Mouse (Mus musculus): ENCODE measurements around the gene Sema5a. TPM values are rescaled to one million over a fixed set of nuclear protein-coding genes. Genes with fewer than 3 reads are reported as not detected.

The Sema5a gene
- total and polyA plus RNA-seq, 2 experiments from 2014 or later = 8.8 to 40.0 TPM

DNA sequence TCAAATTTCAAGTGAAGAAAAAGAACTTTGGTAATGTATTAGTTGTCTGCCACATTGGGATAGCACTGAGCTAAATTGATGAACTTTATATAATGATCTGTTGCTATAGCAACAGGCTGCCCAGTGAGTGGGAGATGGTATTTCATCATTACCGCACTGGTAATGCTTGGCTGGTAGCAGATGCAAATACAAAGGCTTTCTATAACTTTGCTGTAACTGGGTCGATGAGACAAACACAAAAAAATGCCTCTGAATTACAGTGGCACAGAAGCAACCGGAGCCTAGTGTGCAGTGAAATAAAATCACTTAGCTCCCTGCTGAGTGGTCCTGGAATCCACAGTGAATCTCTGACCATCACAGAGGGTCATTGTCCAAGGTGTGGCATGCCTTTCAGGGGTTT lies 352.6 kb downstream of the Sema5a start:
- ATAC-seq (peak; percentile 70; the same call in 1 of the 2 replicates), DNase-seq (ENCODE audit: low spot score) (peak; percentile 19)
- Histone ChIP-seq H3K4me3 (ENCODE audit: low read length) (no peak overlapping the region), H3K9me3 (ENCODE audit: low read length) (no peaks in the 10 kb centered on the region), H3K4me2 (ENCODE audit: low read depth, low read length) (no peak overlapping the region), H3K36me3 (ENCODE audit: insufficient read depth, low read length) (no peaks in the 10 kb centered on the region), H3K27ac (no peak overlapping the region), H3K9ac (replicated peaks; ENCODE audit: low read length) (no peak overlapping the region), H3K4me1 (ENCODE audit: insufficient read depth, low read length) (no peaks in the 10 kb centered on the region), H3K27me3 (ENCODE audit: insufficient read depth, low read length) (no peaks in the 10 kb centered on the region)
- TF ChIP-seq CTCF (IDR thresholded peaks at IDR 0.05; ENCODE audit: low read depth) = no peak
- WGBS = 17% methylated on average over 3 of the region's 3 CpGs

DNA sequence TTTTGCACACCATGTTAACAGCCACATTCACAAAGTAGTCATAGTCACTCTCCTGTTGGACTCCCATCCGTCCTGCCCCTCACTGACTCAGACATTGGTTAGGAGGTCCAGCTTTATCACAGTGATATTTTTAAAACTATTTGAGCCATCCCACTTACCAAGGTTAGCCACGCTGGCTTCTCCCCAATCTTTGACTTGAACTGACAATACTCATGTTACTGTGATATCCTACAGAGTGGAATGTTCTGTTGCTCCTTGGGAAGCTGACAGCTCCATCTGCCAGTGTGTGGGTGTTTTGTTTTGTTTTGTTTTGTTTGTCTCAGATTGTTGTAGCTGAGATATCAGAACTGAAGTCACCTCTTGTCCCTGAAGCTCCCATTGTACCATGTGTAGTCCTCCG lies 362.6 kb downstream of the Sema5a start:
- Histone ChIP-seq H3K4me3 (ENCODE audit: low read length) (no peak overlapping the region), H3K4me2 (ENCODE audit: low read depth, low read length) (no peak overlapping the region), H3K4me1 (ENCODE audit: insufficient read depth, low read length) (no peaks in the 10 kb centered on the region), H3K36me3 (ENCODE audit: insufficient read depth, low read length) (no peaks in the 10 kb centered on the region), H3K27me3 (ENCODE audit: insufficient read depth, low read length) (no peaks in the 10 kb centered on the region), H3K27ac (no peak overlapping the region), H3K9me3 (ENCODE audit: low read length) (no peaks in the 10 kb centered on the region), H3K9ac (replicated peaks; ENCODE audit: low read length) (no peak overlapping the region)
- WGBS = 81% methylated on average over 3 of the region's 3 CpGs
- no peak for DNase-seq (ENCODE audit: low spot score)
- ATAC-seq = no peak
- TF ChIP-seq CTCF (IDR thresholded peaks at IDR 0.05; ENCODE audit: low read depth) = no peak

DNA sequence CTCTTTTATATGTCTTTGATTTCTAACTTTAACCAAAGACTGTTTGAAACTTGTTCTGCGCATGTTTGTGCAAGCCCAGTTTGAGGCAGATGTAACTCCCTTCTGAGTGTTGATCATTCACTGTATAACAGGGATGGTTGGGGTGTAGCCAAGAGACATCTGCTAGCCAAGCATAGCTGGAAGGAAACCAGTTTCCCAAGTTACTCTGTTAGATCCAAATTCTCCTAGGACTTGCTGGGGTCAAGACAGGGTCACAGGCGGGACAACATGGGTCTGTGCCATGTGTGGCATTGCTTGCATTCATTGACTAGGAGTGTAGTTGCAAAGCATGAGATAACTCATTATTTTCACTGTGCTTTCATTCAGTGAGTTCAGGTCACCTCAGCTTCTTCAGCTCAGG lies 366.2 kb downstream of the Sema5a start:
- 0 out of 2 replicates have a peak overlapping the region, but pooled peaks have one; percentile 36 for H3K27ac ChIP-seq
- ATAC-seq = peak; percentile 40; the same call in 1 of the 2 replicates
- WGBS = 54% methylated on average over 2 of the region's 2 CpGs
- no peaks in the 10 kb centered on the region for H3K36me3 ChIP-seq (ENCODE audit: insufficient read depth, low read length)
- no peak overlapping the region for H3K4me3 ChIP-seq (ENCODE audit: low read length)
- no peak overlapping the region for H3K9ac ChIP-seq (replicated peaks; ENCODE audit: low read length)
- no peaks in the 10 kb centered on the region for H3K27me3 ChIP-seq (ENCODE audit: insufficient read depth, low read length)
- H3K4me2 ChIP-seq (ENCODE audit: low read depth, low read length) = no peak overlapping the region
- no peaks in the 10 kb centered on the region for H3K9me3 ChIP-seq (ENCODE audit: low read length)
- DNase-seq (ENCODE audit: low spot score) = peak; percentile 65
- no peaks in the 10 kb centered on the region for H3K4me1 ChIP-seq (ENCODE audit: insufficient read depth, low read length)
- TF ChIP-seq CTCF (IDR thresholded peaks at IDR 0.05; ENCODE audit: low read depth) = no peak

DNA sequence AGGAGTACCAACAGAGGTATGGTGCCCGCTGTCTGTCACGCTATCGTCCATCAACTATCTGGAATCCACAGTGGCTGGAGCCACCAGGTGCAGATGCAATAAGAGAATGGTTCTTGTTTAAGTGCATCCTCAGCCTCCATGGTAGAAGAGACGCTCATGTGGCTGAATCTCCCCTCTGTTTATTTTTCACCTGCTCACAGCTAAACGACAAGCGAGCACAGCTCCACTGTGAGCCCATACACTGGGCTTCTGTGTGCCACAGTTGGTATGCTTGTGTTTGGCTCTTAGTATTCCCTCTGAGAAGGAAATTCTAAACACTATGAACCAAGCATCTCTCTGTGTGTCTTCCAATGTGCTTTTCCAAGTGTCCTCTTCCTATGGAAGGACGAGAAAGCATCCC lies 366.6 kb downstream of the Sema5a start:
- Histone ChIP-seq H3K4me3 (ENCODE audit: low read length) (no peak overlapping the region), H3K4me1 (ENCODE audit: insufficient read depth, low read length) (no peaks in the 10 kb centered on the region), H3K9ac (replicated peaks; ENCODE audit: low read length) (no peak overlapping the region), H3K4me2 (ENCODE audit: low read depth, low read length) (no peak overlapping the region), H3K27me3 (ENCODE audit: insufficient read depth, low read length) (no peaks in the 10 kb centered on the region), H3K36me3 (ENCODE audit: insufficient read depth, low read length) (no peaks in the 10 kb centered on the region), H3K9me3 (ENCODE audit: low read length) (no peaks in the 10 kb centered on the region), H3K27ac (0 out of 2 replicates have a peak overlapping the region, but pooled peaks have one; percentile 36)
- 83% methylated on average over 7 of the region's 7 CpGs for WGBS
- DNase-seq (ENCODE audit: low spot score) (peak; percentile 10), ATAC-seq (peak; percentile 70; the same call in 1 of the 2 replicates)
- no peak for TF ChIP-seq CTCF (IDR thresholded peaks at IDR 0.05; ENCODE audit: low read depth)

DNA sequence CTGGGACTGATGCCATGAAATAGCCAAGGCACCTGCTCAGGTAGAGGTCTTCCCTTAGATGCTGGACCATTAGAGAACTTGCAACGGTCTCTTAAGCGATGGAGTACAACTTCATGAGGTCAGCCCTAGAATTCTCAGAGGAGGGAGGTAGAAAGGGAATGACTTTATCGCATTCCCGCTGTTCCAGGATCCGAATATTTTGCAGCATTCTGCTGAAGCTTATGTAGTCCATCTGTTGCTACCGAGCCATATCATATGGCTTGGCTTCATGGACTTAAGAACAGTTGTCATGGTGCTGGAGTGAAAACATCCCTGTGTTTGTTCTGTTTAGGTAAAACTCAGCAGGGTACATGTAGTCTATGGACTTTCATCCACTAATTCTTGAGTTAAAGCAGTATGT lies 369.1 kb downstream of the Sema5a start:
- no peak overlapping the region for H3K4me2 ChIP-seq (ENCODE audit: low read depth, low read length)
- DNase-seq (ENCODE audit: low spot score) (no peak), ATAC-seq (no peak)
- TF ChIP-seq CTCF (IDR thresholded peaks at IDR 0.05; ENCODE audit: low read depth) = no peak
- H3K36me3 ChIP-seq (ENCODE audit: insufficient read depth, low read length) = no peaks in the 10 kb centered on the region
- H3K27ac ChIP-seq = no peak overlapping the region
- no peaks in the 10 kb centered on the region for H3K27me3 ChIP-seq (ENCODE audit: insufficient read depth, low read length)
- H3K9me3 ChIP-seq (ENCODE audit: low read length) = no peaks in the 10 kb centered on the region
- H3K4me3 ChIP-seq (ENCODE audit: low read length) = no peak overlapping the region
- WGBS = 85% methylated on average over 6 of the region's 6 CpGs
- no peak overlapping the region for H3K9ac ChIP-seq (replicated peaks; ENCODE audit: low read length)
- no peaks in the 10 kb centered on the region for H3K4me1 ChIP-seq (ENCODE audit: insufficient read depth, low read length)

DNA sequence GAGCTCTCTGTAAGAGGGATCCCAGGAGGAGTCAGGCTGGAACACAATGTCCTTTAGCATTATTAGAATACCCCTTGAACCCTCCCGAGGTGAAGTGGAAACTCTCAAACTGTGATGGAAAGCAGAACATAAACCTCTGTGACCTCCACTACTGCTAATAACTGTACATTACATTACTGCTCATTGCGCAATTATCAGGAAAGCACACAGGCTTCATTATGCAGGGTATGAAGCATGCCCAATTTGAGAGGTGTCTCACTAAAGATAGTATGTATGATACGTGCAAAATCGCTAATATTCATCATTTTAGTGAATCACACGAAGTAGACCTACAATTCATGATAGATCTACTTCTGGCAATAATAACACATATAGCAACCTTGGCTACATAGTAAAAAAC lies 371.2 kb downstream of the Sema5a start:
- Histone ChIP-seq H3K27me3 (ENCODE audit: insufficient read depth, low read length) (no peaks in the 10 kb centered on the region), H3K4me1 (ENCODE audit: insufficient read depth, low read length) (no peaks in the 10 kb centered on the region), H3K4me2 (ENCODE audit: low read depth, low read length) (no peak overlapping the region), H3K9me3 (ENCODE audit: low read length) (no peaks in the 10 kb centered on the region), H3K27ac (no peak overlapping the region), H3K36me3 (ENCODE audit: insufficient read depth, low read length) (no peaks in the 10 kb centered on the region), H3K4me3 (ENCODE audit: low read length) (no peak overlapping the region), H3K9ac (replicated peaks; ENCODE audit: low read length) (no peak overlapping the region)
- WGBS = 84% methylated on average over 5 of the region's 5 CpGs
- no peak for TF ChIP-seq CTCF (IDR thresholded peaks at IDR 0.05; ENCODE audit: low read depth)
- no peak for DNase-seq (ENCODE audit: low spot score)
- ATAC-seq = no peak

DNA sequence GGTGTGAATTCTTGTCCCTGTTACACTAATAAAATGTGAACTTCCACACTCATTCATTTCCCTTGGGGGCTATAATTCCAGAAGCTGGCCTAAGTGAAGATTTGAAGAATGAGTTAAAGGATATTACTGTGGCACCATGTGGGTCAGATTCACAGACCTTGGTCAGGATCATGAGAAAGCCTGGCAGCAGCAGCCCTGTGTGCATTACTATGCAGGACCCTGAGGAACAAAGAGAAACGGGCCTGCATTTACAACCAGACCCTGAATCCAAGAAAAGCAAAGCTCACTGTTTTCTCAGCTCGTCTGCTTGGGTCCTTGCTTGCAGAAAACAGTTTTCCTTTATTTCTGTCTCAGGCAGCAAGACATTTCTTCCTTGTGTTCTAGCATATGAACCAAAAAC lies 374.6 kb downstream of the Sema5a start:
- TF ChIP-seq CTCF (IDR thresholded peaks at IDR 0.05; ENCODE audit: low read depth) = no peak
- Histone ChIP-seq H3K4me3 (ENCODE audit: low read length) (no peak overlapping the region), H3K9ac (replicated peaks; ENCODE audit: low read length) (no peak overlapping the region), H3K9me3 (ENCODE audit: low read length) (no peaks in the 10 kb centered on the region), H3K36me3 (ENCODE audit: insufficient read depth, low read length) (no peaks in the 10 kb centered on the region), H3K27me3 (ENCODE audit: insufficient read depth, low read length) (no peaks in the 10 kb centered on the region), H3K27ac (no peak overlapping the region), H3K4me2 (ENCODE audit: low read depth, low read length) (no peak overlapping the region), H3K4me1 (ENCODE audit: insufficient read depth, low read length) (no peaks in the 10 kb centered on the region)
- no peak for ATAC-seq
- no peak for DNase-seq (ENCODE audit: low spot score)
- 57% methylated on average over 2 of the region's 2 CpGs for WGBS

Data from hindbrain, postnatal 0 days (tissue).